Mouse (Mus musculus) megakaryocyte progenitor cell, adult 5-6 weeks (primary cell): ENCODE measurements around the gene Tuba1b. TPM values are rescaled to one million over a fixed set of nuclear protein-coding genes. Genes with fewer than 3 reads are reported as not detected.
"Not testable (repeated sequence)": the region's sequence is repeated elsewhere in the genome, so short reads cannot be mapped to it uniquely, and the experiment has no call there.

Experiments
- ATAC-seq: replicated peaks from 2 replicates; pipeline ENCODE4 v1.8.0; 2016; ENCODE audit warnings: mild to moderate bottlenecking, moderate TSS enrichment, inconsistent platforms; ENCODE audit not compliant: poor library complexity
- total RNA-seq, 2 experiments: library from RNA; stranded (forward) in 1 of 2; stranded (reverse) in 1 of 2; fragments of 157-497, 149-512 nt in 1 of 2; fragments of 200-1000 nt in 1 of 2; gene quantifications; 2 replicates each; pipeline versions ENCODE4 v1.2.3 to v1.2.4; 2015 to 2017

Gene Tuba1b
- total RNA-seq, 2 experiments from 2014 or later, result 827 to 2,962 TPM

DNA sequence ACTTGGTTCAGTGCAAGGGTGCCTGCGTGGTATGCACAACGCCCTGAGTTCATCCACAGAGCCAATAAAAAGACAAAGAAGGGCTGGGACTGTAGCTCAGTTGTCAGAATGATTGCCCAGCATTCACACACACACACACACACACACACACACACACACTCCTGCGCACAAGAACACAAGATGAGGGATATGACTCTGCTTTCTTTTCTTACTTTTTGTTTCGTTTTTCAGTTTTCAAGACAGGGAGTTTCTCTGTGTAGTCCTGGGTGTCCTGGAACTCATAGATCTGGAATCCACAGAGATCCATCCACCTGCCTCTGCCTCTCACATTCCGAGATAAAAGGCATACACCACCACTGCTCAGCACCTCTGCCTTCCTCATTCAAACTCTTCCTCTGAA lies 6.8 kb downstream of the Tuba1b start:
- 0 out of 2 replicates have a peak, but pooled peaks have one; percentile 20 for ATAC-seq

DNA sequence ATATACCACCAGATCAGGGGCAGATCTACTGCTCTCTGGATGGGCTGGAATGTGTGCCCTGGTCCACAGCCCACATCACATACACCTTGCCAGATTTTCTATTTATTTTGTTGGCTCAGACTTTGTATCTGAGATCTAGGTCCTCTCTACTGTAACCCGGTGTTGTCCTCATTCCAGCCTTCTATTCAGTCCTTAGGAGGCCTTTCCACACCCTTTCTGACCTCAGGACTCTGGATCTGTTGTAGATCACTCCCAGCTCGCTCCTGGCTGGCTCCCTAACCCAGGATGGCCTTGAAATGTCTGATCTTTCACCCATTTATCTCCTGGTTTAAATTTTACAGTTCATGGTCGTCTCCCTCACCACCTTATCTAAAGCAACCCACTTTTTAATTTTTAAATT lies 9.7 kb downstream of the Tuba1b start:
- no peak for ATAC-seq

GRCm38 (mm10) chr15:98923031-98923537 lies 11.3 kb downstream of the Tuba1b start:
- no peak for ATAC-seq

GRCm38 (mm10) chr15:98922581-98922980 lies 11.8 kb downstream of the Tuba1b start:
- ATAC-seq, result no peak

DNA sequence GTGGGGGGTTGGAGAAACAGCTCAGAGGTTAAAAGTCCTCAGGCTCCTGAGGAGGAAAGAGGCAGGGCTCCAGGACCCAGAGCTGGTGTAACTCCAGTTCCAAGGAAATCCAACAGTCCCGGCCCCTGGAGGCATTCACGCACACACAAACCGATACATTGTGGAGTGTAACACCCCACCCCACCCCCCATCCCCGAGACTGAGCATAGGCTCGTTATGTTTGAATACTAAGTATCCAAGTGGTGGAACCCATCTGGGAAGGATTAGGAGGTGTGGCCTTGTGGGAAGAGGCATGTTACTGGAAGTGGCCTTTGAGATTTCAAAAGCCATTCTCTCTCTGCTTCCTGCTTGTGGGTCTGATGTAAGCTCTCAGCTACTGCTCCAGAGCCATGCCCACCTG lies 12.9 kb downstream of the Tuba1b start:
- ATAC-seq, result no peak

DNA sequence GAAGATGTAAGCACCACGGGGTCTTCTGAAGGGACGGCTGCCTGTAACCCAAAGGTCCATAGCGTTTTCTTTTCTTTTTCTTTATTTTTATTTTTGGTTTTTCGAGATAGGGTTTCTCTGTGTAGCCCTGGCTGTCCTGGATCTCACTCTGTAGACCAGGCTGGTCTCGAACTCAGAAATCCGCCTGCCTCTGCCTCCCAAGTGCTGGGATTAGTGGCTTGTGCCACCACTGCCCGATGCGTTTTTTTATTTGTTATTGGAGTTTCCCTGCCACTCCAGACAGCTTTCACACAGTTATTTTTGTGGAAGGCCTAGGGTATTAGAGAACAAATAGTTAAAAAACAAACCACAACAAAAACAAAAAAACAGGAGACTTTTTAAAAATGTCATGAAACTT lies 15.9 kb downstream of the Tuba1b start:
- ATAC-seq, result not testable (repeated sequence)

DNA sequence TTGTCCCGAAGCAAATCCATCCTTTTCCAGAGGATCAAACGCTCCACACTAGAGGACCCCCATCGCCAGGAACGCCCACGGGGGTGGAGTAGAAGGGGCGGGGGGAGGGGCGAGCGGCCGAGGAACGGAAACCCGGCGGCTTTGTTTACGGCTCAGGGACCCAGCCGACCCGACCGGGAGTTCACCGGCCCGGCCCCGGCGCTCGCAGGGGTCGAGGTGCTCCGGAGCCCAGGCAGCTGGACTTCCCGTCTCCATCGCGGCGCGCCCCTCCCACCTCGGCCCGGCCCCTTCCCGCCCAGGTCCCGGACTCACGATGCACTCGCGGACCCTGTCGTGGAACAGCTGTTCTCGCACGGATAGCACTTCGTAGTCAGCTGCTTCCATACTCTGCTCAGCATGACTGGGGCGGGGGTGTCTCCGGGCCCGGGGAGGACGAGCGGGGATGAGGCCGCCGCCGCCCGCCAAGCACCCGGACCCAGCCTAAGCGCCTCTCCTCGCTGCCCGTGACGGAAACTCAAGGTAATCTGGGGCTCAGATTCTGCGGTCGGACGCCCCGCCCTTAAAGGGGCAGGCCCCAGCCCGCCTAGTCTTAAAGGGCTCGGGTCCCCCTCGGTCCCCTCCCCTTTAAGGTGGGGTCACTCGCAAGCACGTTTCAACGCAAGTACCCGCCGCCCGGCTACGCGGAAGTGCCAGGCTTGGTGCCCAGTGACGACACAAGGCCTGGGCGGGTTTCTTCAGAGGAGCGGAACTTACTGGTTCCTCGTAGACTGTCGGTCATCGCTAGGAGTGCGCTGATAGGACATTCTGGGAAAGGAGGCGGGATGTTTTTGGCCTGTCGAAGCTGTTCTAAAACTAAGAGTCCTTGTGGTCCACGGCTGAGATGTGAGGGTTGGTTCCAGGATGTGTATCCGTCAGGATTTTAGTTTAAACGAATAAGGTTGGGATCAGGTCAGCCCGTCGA lies 16.5 kb downstream of the Tuba1b start, which contains the start of gene Lmbr1l:
TSS of gene Lmbr1l (minus strand) at position 694 of the 961 bp plus-strand sequence.
- ATAC-seq, result peak; percentile 99

GRCm38 (mm10) chr15:98917091-98917490 lies 17.3 kb downstream of the Tuba1b start:
- ATAC-seq, result no peak

GRCm38 (mm10) chr15:98916016-98916415 lies 18.3 kb downstream of the Tuba1b start:
- no peak for ATAC-seq

- no peak for ATAC-seq
Observed at GRCm38 (mm10) chr15:98914903-98915302, 19.5 kb downstream of the Tuba1b start.

DNA sequence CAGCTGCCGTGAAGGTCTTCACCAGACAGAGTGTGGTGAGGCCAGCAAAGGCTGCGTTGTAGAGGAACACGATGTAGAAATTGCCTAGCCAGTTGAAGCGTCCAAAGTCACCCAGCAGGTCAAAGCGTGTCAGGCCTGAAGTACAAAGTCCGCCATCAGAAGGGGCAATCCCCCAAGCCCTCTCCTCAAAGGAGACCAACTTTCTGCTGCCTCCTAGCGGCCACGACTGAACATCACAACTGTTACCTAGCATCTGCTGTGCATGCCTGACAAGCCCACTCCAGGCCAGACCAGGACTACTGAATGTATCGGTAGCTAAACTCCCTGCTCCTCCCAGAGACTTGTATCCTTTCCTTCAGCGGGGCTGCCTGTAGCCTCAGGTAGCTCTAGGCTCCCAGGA lies 29.7 kb downstream of the Tuba1b start:
- peak; percentile 66 for ATAC-seq

DNA sequence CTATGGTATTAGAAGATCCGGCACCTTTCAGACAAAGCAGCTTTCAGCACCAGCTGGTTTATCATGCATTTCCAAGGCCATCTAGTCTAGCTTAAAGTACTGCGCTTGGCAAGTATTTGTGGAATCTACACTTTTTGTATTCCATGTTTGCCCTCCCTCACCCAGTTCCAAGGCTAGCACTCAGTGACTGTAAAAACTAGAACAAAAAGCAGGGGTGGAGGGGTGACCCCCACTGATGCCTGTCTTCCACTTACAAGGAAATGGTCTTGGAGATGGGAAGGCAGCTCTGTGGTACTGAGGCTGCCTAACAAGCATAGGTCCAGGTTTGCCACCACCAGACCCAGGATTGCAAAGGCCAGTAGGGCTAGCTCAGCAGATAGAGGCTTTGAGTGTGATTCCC lies 31.8 kb downstream of the Tuba1b start:
- no peak for ATAC-seq

DNA sequence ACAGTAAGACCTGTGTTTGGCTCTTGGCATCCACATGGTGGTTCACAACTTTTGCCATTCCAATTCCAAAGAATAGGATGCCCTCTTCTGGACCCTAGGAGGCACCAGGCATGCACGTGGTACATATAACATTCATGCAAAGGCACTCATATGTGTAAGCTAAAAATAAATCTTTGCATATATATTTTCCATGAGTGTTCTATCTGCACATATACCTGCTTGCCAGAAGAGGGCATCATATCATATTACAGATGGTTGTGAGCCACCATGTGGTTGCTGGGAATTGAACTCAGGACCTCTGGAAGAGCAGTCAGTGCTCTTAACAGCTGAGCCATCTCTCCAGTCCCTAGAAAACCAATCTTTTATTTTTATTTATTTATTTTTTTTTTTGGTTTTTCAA lies 32.8 kb downstream of the Tuba1b start:
- ATAC-seq, result no peak

GRCm38 (mm10) chr15:98897928-98898800 lies 36.2 kb downstream of the Tuba1b start, which contains the start of gene Dhh:
Gene Dhh (minus strand): TSS chr15:98898540.
- no peak for ATAC-seq

DNA sequence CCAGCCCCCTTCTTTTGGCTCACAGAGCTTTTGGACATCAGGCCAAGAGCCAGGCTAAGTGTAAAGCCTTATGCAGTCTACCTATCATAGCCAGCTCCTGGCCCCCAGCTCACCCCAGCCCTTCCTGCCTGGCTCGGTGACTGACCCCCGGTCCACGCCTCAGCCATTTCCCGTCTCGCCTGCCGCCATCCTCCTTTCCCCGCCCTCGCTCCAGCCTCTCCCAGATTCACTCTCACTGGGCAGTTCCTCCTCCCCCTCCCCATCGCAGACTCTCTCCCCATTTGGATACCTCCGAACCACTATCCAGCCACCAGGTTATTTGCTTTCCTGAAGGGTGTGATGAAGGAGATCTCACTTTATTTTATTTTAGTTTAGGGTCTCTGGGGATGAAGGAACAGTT lies 36.9 kb downstream of the Tuba1b start:
- ATAC-seq, result no peak

DNA sequence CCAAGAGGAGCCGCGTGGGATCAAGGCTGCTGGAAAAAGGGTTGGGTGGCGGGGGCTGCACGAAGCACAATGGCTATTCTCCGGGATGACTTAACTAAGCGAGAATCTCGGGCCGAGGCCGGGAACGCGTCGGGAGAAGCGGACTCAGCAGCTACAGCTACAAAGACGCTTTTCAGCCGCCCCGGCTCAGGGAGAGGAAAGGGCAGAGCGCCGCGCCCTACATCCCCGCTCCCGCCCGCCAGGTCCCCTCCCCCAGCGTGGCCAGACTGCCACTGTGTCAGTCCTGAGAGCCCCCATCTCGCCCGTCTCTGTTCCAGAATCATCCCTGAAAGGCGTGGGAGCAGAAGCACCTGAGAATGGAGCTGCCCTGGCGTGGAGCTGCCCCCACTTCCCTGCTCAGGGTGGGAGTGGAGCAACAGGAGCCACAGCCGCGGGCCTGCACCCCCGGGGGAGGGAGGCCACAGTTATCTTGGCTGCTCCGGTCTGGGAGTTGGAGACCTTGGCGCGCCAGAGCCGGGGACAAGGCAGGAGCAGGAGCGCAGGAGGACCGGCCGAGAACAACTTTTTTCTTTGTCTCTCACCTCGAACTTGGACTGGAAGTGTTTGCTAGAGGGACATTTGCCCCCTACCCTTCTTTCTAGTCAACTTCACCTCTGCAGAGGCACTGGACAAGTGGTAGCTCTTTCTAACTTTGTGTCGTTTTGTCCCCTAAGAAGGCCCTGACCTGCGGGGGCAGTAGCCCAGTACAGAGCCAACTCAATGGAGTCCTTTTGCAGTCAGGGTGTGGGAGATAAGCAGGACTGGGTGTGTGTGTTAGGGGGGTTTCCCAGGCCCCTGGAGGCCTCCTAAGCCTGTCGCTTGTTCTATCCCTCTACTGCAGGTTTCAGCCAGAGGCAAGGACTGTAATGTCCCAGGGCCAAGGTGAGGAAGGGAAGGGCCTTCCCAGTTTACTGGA lies 38.5 kb downstream of the Tuba1b start:
- no peak for ATAC-seq

GRCm38 (mm10) chr15:98894746-98895634 lies 39.4 kb downstream of the Tuba1b start:
- ATAC-seq, result no peak

- no peak for ATAC-seq
Observed at GRCm38 (mm10) chr15:98893940-98894745, 40.2 kb downstream of the Tuba1b start, which contains the start of gene Rhebl1. Gene Rhebl1 (minus strand): TSS chr15:98894540.
